Mouse (Mus musculus) ZHBTc4 (cell line): ENCODE data around the gene Slco3a1.

Source experiments
- DNase-seq: peaks from one replicate; pipeline ENCODE4 v3.0.0-alpha.2; 2011; ENCODE audit warnings: low read depth, low spot score

Slco3a1 gene

DNA sequence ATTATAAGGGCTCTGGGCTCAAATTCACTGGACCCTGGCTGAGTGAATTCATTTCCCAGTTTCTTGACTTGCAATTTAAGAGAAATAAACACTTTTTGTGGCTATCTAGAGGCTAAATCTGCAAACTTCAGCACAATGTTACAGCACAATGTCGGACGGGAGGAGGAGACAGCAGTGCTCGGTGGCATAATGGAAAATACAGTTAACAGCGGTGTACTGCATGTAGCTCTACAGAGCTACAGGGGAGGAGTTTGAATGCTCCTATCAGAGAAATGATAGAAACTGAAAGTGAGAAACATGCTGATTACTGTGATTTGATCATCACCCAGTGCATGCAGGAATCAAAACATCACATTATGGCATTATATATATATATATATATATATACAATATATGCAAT lies 68.5 kb downstream of the Slco3a1 start:
- no peak for DNase-seq

DNA sequence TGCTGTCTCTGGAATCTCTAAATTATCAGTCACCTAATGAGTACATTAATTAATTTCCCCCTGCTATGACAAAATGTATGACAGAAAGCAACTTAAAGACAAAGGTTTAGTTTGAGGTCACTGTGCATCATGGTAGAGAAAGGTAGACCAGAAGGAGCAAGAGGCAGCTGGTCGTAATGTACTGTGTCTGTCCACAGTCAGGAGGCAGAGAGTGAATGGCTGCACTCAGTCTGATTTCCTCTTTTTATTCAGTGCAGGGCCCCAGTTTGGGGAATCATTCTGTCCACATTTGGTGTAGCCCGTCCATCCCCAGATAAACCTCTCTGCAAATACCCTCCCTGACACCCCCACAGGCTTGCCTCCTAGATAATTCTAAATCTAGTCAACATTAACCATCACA lies 68.9 kb downstream of the Slco3a1 start:
- DNase-seq: no peak

DNA sequence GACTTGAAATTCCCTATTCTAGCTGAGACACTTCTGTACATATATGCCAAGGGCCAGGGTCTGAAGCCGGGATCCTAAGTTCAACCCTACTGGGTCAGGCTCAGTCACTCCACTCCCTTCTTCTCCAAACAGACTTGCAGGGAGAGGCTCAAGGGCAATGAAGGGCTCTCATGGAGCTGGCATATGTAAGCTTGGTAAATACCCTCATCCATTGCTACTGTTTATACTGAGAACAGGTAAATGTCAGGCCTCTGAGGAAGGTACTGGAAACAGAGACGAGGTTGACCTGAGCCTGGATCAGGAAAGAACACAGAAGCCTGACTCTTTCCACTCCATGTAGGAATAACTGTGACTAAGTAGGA lies 70.6 kb downstream of the Slco3a1 start:
- DNase-seq: no peak

DNA sequence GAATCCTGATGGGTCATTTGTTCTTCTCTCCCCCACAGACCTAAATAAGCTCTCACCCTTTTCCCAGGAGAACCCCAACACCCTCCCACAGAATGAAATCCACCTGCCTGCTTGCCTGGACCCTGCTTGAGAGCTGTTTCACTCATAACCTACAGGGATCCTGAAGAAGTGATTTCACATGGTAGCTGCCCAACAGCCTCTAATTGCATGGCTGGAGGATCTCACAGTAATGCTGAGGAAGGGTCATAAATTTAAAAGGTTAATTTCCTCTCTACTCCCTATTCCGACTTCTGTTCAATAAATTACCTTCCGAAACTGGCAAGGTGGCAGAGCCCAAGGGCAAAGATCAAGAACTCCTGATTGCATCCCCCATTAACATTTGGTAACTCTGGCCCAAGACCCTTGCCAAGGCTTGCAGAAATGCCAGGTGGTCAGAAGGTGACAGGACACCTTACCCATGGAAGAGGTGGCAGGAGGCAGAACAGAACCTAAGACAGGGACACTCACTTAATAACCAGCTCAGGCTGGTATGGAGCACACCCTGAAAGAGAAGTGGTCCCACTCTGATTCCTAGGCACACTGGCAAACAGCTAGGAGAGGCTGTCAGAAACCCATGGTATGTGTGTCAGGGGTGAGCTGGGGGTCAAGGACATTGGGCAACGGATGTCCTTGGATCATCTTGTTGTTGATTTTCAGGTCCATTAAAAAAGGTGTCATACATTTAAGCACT lies 71.1 kb downstream of the Slco3a1 start:
- DNase-seq: peak; percentile 4

DNA sequence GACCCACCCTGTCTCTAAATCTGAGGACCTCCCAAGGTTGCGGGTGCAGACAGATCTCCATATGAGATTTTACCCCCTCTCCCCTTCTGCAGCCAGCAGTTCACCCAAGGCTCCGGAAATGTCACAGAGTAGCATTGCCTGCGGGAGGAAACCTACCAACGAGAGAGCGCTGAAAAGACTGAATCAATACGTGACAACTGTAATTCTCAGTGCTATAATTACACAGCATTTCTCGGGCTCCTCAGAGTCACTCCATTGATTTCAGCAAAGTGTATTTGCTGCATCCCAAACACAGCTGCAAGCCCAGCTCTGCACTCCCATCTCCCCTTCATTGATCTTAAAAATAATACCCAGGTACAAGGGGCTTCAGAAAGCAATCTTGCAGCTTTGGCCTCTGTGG lies 82.8 kb downstream of the Slco3a1 start:
- no peak for DNase-seq

DNA sequence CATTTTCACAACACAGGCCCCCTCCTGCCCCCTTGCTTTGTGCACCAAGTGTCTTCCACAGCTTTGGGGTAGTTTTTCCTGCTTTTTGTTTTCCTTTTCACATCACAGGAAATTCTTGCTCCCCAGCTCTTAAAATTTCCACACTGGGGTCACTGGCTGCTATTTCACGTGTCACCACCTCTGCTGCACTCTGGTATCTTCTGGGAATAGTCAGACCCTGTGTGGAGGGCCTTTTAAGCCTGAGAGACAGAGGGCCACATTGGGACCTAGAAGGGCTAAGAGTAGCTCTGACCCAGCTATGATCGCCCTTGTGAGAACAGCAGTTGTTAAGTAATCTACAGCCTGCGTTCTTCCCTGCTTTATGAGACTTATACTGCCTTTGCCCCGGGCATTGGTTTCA lies 87.7 kb downstream of the Slco3a1 start:
- no peak for DNase-seq

DNA sequence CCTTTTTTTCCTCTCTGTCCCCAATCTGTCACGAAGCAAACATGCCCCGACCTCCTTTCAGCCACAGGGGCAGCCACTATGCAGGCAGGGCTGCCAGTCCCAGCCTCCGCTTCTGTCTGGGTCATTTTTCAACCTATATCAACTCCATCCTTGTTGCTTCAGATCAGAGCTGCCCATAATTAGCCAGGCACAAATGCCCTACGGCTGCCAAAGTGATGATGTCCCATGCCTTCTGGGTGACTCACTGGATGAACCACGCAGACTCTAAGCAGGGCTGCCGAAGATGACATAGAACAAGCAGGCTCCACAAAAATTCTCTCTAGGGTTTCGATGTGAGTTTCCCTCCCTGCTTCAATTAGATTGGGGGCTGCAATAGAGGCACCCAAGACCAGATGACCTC lies 89.9 kb downstream of the Slco3a1 start:
- no peak for DNase-seq

DNA sequence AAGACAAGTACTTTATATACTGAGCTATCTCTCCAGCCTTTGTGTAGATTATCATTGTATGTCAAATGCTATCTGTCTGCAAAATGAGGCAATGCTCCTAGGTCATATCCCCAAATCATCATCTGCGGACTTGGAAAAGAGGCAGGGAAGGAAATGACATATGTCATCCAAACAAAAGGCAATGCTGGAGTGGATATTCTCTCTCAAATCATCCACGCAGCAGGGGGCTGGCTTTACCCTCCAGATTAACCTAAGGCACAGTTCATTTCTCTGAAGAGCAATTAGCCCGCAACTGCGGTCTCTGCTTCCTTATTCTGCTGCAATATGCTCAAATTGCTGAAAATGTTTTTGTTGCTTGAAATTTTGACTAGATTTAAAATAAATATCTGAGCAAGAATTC lies 92.1 kb downstream of the Slco3a1 start:
- DNase-seq: no peak

DNA sequence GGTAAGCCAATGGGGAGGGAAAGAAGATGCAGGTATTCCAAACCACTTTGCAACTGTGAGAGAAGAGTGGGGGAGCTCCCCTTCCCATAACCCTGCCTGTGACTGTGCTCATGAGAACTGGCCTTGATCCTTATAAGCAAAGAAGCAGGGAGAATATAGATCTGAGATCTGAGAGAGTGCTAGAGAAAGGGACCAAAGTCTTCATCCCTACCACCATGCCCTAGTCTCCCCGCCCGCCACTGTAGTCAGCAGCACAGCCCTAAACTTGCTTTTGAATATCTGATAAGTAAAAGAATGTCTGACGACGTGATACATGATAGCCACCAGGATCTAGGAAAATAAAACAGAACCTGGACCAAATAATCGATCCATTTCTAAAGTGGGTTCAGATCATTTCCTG lies 92.8 kb downstream of the Slco3a1 start:
- no peak for DNase-seq

DNA sequence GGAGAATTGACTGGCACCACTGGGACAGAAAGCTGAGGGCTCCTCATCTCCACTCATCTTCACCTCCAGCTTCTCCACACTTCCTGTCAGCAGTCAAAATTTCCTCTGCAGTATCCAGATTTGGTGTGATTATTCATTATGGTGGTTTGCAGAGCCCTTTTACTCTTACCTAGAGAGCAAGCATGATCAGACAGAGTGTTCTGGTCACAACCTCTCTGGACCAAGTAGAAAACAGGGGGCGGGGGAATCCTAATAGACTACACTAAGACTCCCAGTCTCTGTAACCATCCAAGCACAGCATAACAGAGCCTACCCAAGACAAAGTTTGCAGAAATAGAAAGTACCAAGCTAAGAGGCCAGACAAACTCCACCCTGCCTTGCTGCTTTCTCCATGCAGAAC lies 93.4 kb downstream of the Slco3a1 start:
- DNase-seq: no peak

DNA sequence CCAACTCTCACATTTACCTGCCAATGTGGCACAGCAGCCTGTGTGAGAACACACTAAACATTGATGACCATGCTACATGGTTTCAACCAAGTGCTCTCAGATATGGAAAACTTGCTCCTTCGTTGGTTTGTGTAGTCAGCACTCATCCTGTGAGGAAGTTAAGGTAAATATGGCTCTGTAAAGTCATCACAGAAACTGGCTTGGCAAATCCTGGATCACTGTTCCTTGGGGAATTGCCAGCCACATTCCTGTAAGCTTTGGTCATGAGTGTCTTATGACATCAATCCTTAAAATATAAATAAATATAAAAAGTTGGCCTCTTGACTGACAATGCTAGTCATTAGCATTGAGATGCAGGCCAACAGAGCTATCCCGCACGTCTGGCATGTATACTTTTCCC lies 94.8 kb downstream of the Slco3a1 start:
- no peak for DNase-seq

DNA sequence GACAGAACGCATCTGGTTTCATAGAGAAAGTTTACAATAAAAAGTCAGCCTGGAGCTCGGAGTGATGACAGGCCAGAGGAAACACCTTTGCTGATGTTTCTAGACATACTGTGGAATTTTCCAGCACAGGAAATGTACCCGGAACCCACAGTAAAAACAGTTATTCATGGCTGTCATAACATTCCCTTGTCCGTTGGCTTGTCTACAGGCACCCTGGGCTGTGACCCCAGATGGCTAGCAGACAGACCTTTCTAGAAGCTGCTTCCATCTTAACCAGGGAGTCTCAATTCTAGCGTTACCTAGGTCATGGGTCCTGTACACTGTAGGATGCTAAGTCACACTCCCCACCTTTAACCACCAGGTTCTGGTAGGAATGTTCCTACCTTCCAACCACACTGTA lies 95.3 kb downstream of the Slco3a1 start:
- no peak for DNase-seq

DNA sequence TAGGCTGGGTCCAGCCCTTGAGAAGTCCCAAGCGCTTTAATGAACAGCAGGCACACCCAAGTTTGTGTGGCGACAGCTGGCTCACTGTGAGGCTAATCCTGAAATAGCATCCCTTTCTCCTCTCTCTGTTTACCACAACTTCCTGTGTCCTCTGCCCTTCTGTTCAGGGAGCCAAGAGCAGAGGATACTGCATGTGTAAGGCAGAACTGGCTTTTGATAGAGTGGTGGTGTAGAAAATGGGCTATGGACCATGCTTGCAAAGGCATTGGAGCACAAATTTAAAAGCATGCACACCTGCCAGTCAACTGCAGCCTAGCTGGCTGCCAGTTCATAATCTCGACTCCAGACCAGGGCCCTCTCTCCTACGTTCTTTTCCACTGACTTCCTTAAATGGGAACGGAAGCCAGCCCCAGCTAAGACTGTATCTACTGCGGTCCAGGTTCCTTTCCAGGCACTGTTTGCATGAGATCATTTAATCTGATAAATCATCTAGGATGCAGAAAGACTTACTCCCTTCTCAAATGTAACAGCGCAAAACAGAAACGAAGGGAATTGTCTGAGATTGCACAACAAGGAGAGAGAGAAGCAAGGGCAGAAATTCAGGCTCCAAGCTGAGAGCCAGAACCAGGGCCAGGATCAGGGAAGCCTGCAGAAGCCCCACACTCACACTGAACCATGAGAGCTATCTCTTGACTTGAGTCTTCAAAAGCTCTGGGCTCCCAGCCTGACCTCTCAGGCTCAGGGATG lies 95.9 kb downstream of the Slco3a1 start:
- DNase-seq: no peak

DNA sequence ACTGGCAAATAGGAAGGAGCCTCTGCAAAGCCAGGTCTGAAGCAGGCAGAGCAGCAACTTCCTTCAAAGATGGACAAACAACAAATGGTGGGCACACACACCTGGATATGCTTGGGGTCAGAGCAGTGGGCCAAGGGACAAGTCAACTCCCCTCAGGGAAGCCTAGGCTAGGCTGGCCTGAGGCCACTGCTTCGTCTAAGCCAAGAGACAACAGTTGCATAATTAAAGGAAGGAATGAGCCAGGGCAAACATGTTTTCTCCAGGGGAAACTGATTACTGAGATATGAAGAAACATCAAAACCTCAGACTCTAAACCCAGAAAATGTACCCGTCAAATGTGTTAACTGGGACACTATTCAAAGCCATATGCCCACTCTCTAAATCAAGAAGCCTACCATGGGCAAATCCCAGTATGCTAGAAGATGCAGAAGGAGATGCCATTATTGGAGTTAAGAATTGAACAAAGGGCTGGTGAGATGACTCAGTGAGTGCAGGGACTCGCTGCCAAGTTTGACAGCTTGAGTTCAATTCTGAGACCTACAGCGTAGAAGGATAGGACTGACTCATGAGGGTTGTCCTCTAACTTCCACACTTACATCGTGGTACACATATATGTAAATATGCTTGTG lies 97.1 kb downstream of the Slco3a1 start:
- DNase-seq: no peak

DNA sequence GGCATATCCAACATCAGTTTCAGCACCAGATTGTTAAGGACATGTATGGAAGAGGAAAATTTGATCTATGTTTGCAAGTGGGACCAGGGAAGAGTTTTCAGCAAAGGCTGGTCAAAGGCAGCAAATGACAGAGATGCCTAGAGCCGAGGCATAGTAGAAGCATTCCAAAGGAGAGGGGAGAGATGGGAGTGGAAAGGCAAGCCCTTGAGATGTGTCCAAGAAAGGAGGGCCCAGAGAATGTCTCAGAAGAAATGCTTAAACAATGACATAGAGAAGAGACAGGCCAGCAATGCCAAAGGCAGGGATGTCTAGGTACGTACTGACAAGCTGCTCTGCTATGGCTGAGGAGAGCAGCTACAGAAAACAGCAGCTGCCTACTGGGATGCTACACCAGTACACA lies 97.8 kb downstream of the Slco3a1 start:
- no peak for DNase-seq

DNA sequence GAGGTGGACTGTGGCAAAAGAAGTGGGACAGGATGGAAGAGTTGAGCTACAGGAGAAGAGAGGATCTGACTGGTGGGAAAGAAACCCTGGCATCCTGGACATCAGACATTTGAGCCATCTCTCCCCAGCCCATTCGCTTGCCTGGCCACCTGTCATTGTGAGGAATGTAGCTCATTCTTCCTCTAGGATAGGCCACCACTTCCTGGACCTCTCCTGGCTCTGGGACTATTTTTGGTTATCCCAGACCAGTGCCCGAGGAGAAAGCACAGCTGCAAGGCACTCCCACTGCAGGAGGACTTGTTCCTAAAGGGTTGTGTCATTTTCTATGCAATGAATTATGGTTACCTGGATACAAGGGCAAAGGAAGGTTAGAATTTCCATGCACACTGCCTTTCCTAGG lies 103.5 kb downstream of the Slco3a1 start:
- DNase-seq: no peak

DNA sequence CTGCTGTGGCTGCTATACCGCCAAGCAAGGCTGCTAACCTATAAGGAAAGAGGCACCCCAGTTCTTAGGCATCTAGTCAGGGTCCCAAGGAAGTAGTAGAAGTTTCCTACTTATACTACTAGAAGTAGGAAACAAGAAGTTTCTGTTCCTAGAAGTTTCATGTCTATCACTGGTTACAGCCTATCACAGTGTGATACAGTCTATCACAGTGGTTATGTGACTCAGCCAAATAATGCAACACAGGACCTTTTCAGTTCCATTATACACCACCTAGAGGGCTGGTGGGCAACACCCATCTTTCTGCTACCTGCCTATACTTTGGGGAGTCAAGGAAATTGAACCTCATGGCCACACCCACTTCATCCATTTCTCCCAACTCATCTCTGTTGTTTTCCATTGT lies 104.8 kb downstream of the Slco3a1 start:
- no peak for DNase-seq

DNA sequence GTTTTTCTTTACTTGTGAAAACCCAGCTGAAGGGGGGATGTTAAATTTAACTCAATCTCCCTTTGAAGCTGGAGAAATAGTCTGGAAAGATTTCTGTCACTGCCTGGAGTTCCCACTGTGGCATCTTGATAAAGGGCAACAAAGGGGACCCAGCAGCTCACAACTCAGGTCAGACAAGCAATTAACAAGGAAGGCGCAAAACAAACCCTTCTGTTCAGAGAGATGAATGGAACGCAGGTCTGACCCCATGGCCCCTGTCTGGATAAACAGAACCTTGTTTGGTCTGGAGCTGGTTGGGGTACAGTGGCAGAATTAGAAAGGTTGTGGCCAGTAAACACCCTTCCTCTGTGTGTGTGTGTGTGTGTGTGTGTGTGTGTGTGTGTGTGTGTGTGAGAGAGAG lies 106.8 kb downstream of the Slco3a1 start:
- DNase-seq: no peak

DNA sequence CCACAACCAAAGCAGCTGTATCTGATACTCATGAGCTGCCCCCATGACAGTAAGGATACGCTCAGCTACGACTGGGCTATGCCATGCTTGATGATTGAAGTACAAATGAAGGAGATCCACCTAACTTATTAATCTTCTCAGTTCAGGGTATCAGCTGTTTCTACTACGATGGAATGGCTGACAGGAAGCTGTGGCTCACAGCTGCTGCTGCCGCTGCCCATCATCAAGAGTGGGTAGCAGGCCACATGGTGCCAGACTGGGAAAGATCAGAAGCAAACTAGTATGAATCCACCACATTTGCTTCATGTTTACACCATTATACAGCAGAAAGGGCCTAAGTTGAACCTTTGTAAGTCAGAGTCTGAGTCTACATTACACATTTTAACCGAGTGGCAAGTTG lies 109.4 kb downstream of the Slco3a1 start:
- DNase-seq: no peak

DNA sequence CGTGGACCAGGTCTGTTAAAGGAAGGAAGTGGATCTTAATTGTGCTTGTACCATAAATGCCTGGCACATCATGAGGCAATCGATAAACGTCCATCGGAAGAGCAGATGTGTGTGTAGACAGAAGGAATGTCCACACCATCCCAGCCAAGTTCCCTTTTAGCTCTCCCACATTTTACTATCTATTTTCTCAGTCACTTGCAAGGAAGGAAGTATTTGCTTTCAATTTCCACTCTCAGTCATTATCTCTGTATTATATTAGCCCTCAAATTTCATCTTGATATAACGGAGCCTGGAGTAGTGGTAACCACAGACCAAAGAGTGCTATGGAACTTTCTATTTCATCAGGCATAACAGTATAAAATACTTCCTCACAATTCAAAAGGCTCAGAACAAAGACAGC lies 112.2 kb downstream of the Slco3a1 start:
- DNase-seq: no peak

DNA sequence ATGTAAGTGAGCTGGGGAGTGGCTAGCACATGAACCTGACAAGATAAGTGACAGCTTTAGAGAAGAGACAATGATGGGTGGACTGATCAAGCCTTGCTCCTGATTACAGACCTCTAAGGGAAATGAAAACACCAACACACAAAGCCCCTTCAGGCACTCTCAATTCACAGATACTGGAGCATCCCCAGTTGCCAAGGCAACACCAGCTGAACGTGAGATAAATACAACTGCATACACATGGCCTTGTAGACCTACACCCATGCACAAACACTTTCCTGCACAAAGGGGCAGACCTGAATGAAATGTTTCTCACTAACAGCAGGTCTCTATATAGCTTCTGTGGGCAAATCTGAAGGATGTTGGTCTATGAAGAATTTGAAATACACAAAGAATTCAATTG lies 117.0 kb downstream of the Slco3a1 start:
- DNase-seq: no peak

DNA sequence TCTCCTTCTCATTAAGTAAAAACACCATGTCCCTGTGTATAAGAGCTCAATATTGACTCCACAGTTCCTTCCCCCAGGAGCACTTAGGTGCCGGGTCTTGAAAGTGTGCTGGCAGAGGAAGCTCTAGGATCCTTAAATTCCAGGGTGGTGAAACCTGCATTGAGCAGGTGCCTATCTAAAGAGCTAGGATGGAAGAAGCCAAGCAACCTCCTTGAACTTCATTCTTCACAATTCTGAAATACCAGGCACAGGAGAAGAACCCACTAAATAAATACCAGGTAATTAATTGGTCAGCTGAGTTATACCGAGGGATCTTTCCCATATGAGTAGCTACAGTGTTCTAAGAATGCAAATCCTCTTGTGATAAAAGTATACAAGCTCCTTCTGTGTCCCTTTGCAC lies 117.9 kb downstream of the Slco3a1 start:
- DNase-seq: no peak

DNA sequence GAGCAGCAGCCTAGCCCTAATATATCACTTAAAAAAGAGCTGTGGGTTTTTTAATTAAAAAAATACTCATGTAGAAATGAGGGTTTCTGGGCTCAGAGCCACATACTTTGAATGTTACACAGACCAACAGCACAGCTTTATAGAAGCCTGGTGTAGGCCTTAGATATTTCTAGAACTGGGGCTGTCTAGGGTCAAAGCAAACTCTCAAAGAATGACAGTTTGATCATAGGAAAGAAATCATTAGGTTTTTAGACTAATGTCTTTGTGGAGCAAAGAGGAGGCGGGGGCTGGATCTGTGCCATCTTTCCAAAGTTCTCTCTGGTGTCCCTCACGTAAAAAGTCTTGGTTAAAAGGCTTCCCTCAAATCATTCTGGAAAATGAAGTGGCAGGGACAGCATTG lies 121.6 kb downstream of the Slco3a1 start:
- DNase-seq: no peak
